Mouse (Mus musculus) c-Kit-positive CD71-negative TER-119-negative erythroid progenitor cells, embryonic 14.5 days (primary cell): Measurements from ENCODE around the gene Ap1s1.

Source experiments
- DNase-seq: peaks from one replicate; pipeline ENCODE4 v3.0.0-alpha.2; 2013; ENCODE audit warnings: low read depth

Ap1s1 gene

DNA sequence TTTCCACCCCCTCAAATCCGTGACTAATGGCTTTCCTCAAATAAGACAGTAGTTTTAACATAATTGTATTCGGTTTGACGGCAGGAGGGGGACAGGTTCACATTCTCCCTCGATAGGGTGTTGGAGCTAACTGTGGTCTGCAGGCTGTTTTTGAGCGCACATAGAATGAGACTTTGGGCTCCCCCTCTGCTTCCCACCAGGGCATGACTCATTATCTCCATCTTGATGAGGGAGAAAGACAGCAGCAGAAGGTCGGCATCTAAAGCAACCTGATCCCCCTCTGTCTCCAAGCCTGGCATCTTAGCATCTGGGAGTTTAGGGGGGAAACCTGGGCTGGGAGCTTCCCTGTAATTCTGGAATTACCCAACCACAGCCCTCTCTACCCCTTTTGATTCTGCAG, 19.5 kb upstream of the Ap1s1 start:
- DNase-seq = no peak

DNA sequence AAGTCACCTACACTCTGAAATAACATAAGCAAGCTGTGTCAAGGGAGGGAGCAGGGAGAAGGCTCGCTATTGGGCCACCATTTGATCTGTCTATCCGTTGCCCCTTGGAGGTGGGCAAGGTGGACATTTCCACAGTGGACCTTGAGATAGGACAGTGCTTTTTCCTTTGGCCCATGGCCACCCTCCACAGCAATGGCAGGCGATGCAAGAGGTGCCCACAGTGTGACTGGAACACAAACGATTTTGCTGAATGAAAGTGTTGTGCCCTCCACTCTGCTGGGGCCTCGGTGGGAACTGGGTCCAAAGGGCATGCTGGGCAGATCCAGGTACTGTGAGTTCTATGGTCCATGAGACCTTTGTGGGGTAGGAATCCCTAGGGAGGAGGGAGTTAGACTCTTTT, 16.7 kb upstream of the Ap1s1 start:
- DNase-seq = no peak

DNA sequence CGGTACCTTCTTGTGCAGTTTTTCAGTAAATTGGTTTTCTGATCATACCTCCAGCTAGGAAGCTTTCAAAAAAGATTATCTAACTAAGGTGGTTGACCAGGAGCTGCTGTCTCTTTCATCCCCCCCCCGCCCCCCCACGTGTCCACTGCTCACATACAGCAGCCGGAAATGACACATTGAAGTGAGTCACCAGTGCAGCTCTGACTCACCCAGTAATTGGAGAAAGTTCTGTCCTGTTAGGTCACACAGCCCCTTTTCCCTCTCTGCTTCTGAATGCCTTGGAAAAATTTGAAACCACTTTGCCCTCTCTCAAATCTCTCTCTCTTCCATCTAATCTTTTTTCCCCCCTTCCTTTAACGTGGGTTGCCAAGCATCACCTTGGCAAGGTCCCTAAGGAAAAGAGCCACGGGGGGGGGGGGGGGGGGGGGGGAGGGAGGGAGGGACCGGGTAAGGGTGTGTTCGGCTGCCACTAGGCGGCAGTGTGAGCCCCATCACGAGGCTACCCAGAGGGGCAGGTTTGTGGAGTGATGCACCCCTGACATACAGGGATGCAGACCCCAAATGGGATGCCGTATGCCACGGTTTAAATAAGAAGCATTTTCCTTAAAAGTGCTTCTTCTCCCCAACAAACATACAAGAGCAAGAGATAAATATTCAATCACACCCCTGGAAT, 16.0 kb upstream of the Ap1s1 start:
- DNase-seq = no peak

GRCm38 (mm10) chr5:137054873-137055272, 8.9 kb upstream of the Ap1s1 start:
- DNase-seq = no peak

- DNase-seq = no peak
These were observed 8.4 kb upstream of the Ap1s1 start for GRCm38 (mm10) chr5:137054299-137054698.

DNA sequence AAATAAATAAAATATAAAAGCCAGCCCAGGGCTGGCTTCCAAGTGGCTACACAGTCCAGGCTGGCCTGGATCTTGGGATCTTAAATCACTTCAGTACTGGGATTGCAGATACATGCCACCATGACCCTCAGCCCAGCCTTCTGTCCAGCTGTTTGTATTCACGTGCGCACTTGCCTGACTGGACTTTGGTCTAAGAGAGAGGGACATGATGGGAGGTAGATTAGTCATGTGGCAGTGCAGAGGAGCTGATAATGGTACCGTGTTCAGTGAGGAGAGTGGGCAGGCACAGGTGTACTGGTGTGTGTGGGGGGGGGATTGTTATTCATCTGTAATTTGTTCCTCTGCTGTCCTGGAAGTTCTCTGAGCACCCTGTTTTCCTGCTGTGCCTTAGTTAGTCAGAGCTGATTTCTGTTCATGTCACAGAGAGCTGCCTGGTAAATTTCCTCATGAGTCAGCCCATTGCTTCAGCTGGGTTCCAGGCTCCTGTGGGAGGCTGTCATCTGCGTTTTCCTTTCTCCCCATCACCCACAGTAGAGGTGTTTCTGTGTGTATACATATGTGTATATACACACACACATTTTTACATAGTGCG, 6.1 kb upstream of the Ap1s1 start:
- DNase-seq = no peak

GRCm38 (mm10) chr5:137051125-137051524, 5.2 kb upstream of the Ap1s1 start:
- no peak for DNase-seq

DNA sequence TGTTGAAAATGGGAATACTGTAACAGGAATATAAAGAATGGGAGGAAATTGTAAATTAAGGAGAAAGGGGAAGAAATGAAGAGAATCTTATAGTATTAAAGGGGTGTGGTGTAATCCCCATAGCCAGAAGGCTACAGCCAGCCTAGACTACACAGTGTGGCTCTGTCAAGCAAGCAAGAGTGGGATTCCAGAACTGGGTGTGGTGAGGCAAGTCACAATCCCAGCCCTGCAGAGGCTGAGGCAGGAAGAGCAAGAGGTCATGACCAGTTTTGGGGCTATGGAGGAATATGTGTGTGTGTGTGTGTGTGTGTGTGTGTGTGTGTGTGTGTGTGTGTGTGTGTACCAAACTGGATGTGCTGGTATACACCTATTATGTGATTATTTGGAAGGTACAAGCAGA, 1.1 kb upstream of the Ap1s1 start:
- no peak for DNase-seq

- no peak for DNase-seq
These were observed 386 bp upstream of the Ap1s1 start for GRCm38 (mm10) chr5:137046324-137046718.

DNA sequence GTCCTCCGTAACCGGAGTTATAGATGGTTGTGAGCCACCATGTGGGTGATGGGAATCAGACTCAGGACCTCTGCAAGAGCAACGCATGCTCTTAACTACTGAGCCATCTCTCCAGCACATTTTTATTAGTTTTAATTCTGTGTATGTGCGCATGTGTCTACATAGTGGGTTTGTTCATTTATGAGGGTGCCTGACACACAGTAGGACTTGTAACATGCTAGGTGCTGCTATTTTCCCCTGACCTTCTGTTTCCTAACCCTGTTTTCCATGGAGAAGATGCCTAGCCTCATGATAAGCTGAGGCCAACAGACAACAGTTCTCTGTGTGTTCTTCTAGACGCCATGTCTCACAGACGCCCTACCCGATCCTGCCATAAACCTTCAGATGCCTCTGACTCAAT, 1.9 kb downstream of the Ap1s1 start:
- no peak for DNase-seq

DNA sequence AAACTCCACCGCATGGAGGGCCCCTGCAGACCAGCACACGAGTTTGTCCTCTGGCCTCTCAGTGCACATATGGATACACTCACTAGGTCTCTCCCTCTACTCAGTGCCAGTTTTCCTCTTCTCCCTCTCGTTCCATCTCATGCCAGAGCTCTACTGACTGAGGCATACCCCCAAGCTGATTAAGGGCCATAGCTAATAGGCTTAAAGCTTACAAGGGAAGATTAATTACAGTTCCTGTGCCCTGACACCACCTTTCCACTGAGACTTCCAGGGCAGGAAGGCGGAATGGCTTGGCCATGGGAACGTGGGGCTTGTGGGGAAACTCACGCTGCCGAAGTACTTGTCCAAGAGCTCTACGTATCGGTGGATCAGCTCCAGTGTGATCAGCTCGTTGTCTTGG, 4.5 kb downstream of the Ap1s1 start:
- DNase-seq = no peak

GRCm38 (mm10) chr5:137039453-137039852, 6.5 kb downstream of the Ap1s1 start:
- DNase-seq = no peak

GRCm38 (mm10) chr5:137036211-137036610, 9.7 kb downstream of the Ap1s1 start:
- no peak for DNase-seq

- DNase-seq = peak; percentile 71
These were observed 13.3 kb downstream of the Ap1s1 start for GRCm38 (mm10) chr5:137032641-137033074.

DNA sequence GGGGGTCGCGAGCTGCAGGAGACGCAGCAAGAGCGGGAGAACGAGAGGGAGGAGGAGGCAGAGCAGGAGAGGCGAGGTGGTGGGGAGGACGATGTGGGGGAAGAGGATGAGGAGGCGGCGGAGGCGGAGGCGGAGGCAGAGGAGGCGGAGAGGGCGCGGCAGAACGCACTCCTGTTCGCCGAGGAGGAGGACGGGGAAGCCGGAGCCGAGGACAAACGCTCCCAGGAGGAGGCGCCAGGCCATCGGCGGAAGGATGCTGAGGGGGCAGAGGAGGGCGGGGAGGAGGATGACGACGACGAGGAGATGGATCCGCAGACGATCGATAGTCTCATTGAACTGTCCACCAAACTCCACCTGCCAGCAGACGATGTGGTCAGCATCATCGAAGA, 13.9 kb downstream of the Ap1s1 start:
- DNase-seq = no peak

- no peak for DNase-seq
These were observed 14.6 kb downstream of the Ap1s1 start for GRCm38 (mm10) chr5:137031076-137032032.

GRCm38 (mm10) chr5:137030416-137030810, 15.5 kb downstream of the Ap1s1 start:
- DNase-seq = no peak

- peak; percentile 96 for DNase-seq
These were observed 16.1 kb downstream of the Ap1s1 start for GRCm38 (mm10) chr5:137029643-137030415.

DNA sequence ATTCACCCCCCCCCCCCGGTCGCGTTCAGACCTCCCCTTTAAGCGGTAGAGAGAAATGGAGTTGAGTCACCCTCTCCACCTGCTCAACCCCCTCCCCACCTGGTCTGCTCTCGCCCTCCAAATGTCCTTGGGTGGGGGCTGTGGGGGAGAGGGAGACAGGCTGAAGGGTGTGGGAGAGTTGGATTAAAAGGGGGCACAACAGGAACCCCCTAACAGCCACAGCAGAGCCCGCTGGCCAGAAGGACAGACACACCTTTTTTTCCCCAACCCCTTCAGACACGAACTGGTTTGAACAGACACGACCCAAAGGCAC, 16.7 kb downstream of the Ap1s1 start:
- DNase-seq = no peak

- DNase-seq = no peak
These were observed 17.2 kb downstream of the Ap1s1 start for GRCm38 (mm10) chr5:137028561-137029272.

GRCm38 (mm10) chr5:137026092-137026491, 19.8 kb downstream of the Ap1s1 start, which contains the start of gene Vgf:
Gene Vgf (plus strand): TSS chr5:137026392.
- no peak for DNase-seq

GRCm38 (mm10) chr5:137025132-137025531, 20.8 kb downstream of the Ap1s1 start:
- peak; percentile 72 for DNase-seq
